Mouse (Mus musculus): Measurements from ENCODE around the gene Setd2.

DNA sequence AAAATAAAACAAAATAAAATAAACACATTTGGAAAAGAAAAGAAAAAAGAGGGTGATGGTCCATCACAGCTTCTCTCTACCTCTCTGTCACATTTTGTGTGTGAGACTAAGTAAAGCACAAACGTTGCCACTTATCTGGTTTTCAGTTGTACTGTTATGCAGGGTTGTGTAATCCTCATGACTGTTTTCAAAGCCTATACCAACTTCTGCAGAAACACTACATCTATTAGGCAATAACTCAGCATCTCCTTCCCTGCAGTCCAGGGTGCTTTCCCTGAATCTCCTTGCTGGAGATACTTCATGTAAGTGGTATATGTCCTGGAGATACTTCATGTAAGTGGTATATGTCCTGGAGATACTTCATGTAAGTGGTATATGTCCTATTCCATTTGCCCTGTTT lies 130.4 kb downstream of the Setd2 start:
- TF ChIP-seq CTCF (IDR thresholded peaks at IDR 0.05; ENCODE audit: low read depth, low read length) (no peak), POLR2A (IDR thresholded peaks at IDR 0.05; ENCODE audit: extremely low read depth, insufficient read depth, low read length) (no peak)
